Mouse (Mus musculus) left cerebral cortex, adult 8-10 months (tissue): ENCODE measurements around the gene Mtrex. TPM values are rescaled to one million over a fixed set of nuclear protein-coding genes. Genes with fewer than 3 reads are reported as not detected.

Experiments used
- DNase-seq, 2 experiments: peaks; one replicate each; pipeline ENCODE4 v3.0.0; 2022; ENCODE audit warnings: low spot score in 2 of 2
- total RNA-seq, 4 experiments: library from RNA; stranded (reverse); gene quantifications; 2 replicates each; pipeline ENCODE4 v1.2.4; 2022

Mtrex gene
- total RNA-seq, 4 experiments from 2014 or later: 39.1 to 45.2 (median 43.3) TPM

- DNase-seq: no peak
Observed at GRCm38 (mm10) chr13:112870039-112870690, 57.0 kb downstream of the Mtrex start.

- no peak for DNase-seq
Observed at GRCm38 (mm10) chr13:112867381-112867780, 59.8 kb downstream of the Mtrex start.

DNA sequence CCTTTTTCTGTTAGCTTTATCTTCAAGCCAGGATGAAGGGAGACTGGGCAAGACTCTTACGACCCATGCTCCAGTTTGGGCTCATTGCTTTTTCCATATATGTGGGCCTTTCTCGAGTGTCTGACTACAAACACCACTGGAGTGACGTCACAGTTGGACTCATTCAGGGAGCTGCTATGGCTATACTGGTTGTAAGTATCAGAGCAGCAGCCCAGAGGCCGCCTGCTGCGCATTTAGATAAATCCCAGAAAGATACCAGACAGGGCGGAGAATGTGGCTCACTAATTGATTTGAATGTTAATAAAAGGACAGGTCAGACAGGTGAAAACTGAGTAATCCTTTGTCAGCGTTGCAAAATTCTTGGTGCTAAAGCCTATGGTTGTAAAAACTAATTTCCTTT is 60.4 kb downstream of the Mtrex start:
- DNase-seq: no peak

- no peak for DNase-seq
Observed at GRCm38 (mm10) chr13:112862978-112863677, 64.1 kb downstream of the Mtrex start.

GRCm38 (mm10) chr13:112862342-112862741 is 64.9 kb downstream of the Mtrex start:
- DNase-seq: no peak

- no peak for DNase-seq
Observed at GRCm38 (mm10) chr13:112861825-112862306, 65.3 kb downstream of the Mtrex start.

DNA sequence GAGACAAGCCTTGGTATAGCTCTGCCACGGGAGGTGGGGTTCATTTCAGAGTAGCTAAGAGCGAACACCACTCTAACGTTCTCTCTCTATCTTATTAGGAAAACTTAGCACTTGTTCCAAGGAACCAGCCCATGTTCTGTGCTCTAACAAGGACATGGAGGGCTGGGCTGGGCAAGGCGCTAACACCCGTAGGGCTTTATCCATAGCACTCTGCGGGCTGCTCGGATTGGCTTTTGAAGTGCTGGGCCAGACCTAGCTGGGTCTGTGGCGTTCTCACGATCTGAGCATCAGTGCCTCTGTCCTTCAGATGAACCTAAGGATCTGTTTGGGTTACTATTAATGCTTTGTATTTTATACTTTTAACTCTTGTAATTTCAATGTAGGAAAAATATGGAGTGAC is 66.3 kb downstream of the Mtrex start:
- no peak for DNase-seq

DNA sequence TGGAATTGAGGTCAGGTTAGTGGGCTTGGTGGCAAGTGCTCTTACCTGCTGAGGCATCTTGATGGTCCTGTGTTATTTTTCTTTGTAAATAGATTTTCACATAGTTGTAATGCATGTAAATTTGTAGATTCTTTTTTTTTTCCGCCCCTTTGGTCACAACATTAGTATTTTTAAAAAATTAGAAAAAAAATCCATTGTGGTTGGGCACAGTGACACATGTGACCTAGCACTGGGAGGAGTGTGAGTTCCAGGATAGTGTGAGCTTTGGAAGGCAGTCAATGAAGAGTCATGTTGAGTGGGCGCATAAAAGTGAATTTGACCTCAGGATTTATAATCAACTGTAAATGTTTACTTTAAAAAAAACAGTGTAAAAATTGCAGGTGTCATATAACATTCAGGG is 66.8 kb downstream of the Mtrex start:
- no peak for DNase-seq

GRCm38 (mm10) chr13:112859574-112860134 is 67.5 kb downstream of the Mtrex start:
- no peak for DNase-seq

- no peak for DNase-seq
Observed at GRCm38 (mm10) chr13:112857921-112858320, 69.3 kb downstream of the Mtrex start.

GRCm38 (mm10) chr13:112854402-112854801 is 72.8 kb downstream of the Mtrex start:
- DNase-seq: no peak

- no peak for DNase-seq
Observed at GRCm38 (mm10) chr13:112853710-112854316, 73.4 kb downstream of the Mtrex start.

DNA sequence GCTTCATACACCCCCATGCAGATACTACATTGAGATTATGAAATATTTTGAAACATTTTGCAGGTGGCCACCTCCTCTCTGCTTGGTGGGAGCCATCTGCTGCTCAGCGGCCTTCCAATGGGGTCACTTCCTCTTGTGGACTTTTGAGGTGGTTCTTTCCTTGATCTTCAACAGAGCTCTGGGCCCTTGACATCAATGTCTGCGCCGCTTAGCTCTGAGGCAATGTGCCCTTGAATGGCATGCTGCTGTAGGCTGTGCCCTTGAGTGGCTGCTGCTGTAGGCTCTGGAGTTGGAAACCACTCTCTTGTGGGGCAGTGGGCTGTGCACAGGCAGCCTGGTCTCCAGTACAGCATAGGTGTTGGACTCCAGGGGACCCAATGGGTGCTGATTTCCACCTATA is 81.3 kb downstream of the Mtrex start:
- no peak for DNase-seq

- peak; percentile 33 to 35 for DNase-seq
Observed at GRCm38 (mm10) chr13:112840241-112841087, 86.7 kb downstream of the Mtrex start.

DNA sequence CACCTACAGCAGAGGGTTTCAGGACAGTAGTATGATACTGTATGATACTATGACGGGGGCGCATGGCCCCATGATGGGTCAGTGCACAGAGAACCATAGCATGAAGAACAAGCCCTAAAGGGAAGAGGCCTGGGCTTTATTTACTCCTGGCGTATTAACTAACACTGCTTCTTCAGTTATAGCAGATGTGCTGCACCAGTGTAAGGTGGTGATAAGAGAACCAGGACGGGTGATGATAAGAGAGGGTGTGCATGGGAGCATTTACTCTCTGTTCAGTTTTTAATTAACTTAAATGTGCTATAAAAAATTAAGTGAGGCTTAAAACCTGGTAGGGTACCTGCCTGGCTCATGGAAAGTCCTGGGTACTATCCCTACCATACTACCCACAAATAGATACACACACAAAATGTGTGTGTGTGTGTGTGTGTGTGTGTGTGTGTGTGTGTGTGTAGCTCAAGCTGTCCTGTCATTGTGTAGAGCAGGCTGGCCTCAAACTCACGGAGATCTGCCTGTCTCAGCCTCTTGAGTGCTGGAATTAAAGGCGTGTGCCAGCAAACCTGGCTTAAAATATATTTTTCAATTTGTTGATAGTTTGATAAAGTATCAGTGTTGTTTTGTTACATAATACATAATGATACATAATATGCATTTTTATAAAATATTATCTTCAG is 88.5 kb downstream of the Mtrex start:
- no peak for DNase-seq

- no peak for DNase-seq
Observed at GRCm38 (mm10) chr13:112837621-112838155, 89.5 kb downstream of the Mtrex start.

GRCm38 (mm10) chr13:112836951-112837350 is 90.2 kb downstream of the Mtrex start:
- DNase-seq: no peak

GRCm38 (mm10) chr13:112835113-112835512 is 92.1 kb downstream of the Mtrex start:
- no peak for DNase-seq

GRCm38 (mm10) chr13:112833895-112834263 is 93.3 kb downstream of the Mtrex start:
- DNase-seq: no peak

- no peak for DNase-seq
Observed at GRCm38 (mm10) chr13:112833253-112833894, 93.8 kb downstream of the Mtrex start.
